Mouse (Mus musculus): ENCODE results near the gene Plekhb1. TPM values are rescaled to one million over a fixed set of nuclear protein-coding genes. Genes with fewer than 3 reads are reported as not detected.

The Plekhb1 gene
- polyA plus RNA-seq, 1 experiment from 2014 or later, result 4.4 TPM

GRCm38 (mm10) chr7:100678948-100679880 is 17.0 kb upstream of the Plekhb1 start:
- 69% methylated on average over 15 of the region's 15 CpGs for WGBS
- no peak for ATAC-seq (ENCODE audit: low FRiP score)
- Histone ChIP-seq H3K27ac (no peak overlapping the region), H3K4me2 (no peak overlapping the region), H3K27me3 (no peaks in the 10 kb centered on the region), H3K9ac (no peak overlapping the region), H3K4me1 (peaks cover 3% of the 10 kb centered on the region; the same call in 1 of the 2 replicates), H3K36me3 (replicated peaks) (no peaks in the 10 kb centered on the region), H3K4me3 (replicated peaks) (no peak overlapping the region), H3K9me3 (no peaks in the 10 kb centered on the region)

- Histone ChIP-seq H3K27me3 (no peaks in the 10 kb centered on the region), H3K9ac (no peak overlapping the region), H3K36me3 (replicated peaks) (no peaks in the 10 kb centered on the region), H3K4me2 (no peak overlapping the region), H3K27ac (no peak overlapping the region), H3K4me1 (peaks cover under 1% of the 10 kb centered on the region), H3K9me3 (no peaks in the 10 kb centered on the region), H3K4me3 (replicated peaks) (no peak overlapping the region)
- ATAC-seq (ENCODE audit: low FRiP score), result no peak
- WGBS, result 85% methylated on average over 5 of the region's 5 CpGs
These were observed 15.8 kb upstream of the Plekhb1 start for GRCm38 (mm10) chr7:100678052-100678451.

- Histone ChIP-seq H3K27me3 (no peaks in the 10 kb centered on the region), H3K4me3 (replicated peaks) (no peak overlapping the region), H3K4me2 (no peak overlapping the region), H3K36me3 (replicated peaks) (no peaks in the 10 kb centered on the region), H3K4me1 (no peaks in the 10 kb centered on the region; the same call in 1 of the 2 replicates), H3K9ac (no peak overlapping the region), H3K9me3 (no peaks in the 10 kb centered on the region), H3K27ac (no peak overlapping the region)
- 90% methylated on average over 2 of the region's 2 CpGs for WGBS
- no peak for ATAC-seq (ENCODE audit: low FRiP score)
These were observed 12.7 kb upstream of the Plekhb1 start for GRCm38 (mm10) chr7:100674941-100675340.

DNA sequence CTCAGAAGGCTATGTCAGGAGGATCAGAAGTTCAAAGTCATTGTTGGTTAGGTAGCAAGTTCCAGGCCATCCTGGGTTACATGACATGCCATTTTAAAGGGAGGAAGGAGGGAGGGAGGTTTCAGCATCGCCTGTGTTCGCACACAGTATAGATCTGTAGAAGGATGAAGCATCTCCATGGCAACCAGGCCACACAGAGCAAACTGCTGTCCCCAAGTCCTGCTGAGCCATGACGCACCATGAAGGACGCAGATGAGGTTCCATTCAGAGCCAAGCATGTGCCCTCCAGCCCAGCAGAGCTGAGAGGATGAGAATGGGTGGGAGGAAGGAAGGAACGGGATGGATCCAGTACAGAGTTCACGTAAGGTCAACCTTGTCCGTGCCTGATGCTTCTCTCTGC is 11.2 kb upstream of the Plekhb1 start:
- WGBS, result 69% methylated on average over 7 of the region's 7 CpGs

GRCm38 (mm10) chr7:100670646-100671045 is 8.4 kb upstream of the Plekhb1 start:
- ATAC-seq (ENCODE audit: low FRiP score), result no peak
- Histone ChIP-seq H3K9me3 (no peaks in the 10 kb centered on the region), H3K27ac (no peak overlapping the region), H3K4me2 (no peak overlapping the region), H3K4me3 (replicated peaks) (no peak overlapping the region), H3K4me1 (no peaks in the 10 kb centered on the region; the same call in 1 of the 2 replicates), H3K27me3 (no peaks in the 10 kb centered on the region), H3K36me3 (replicated peaks) (no peaks in the 10 kb centered on the region), H3K9ac (no peak overlapping the region)
- 82% methylated on average over 5 of the region's 5 CpGs for WGBS

More for the DNA sequence above, 11.2 kb upstream of the Plekhb1 start:
- no peak overlapping the region for H3K27ac ChIP-seq
- H3K9ac ChIP-seq, result no peak overlapping the region
- no peaks in the 10 kb centered on the region; the same call in 1 of the 2 replicates for H3K4me1 ChIP-seq
- H3K9me3 ChIP-seq, result no peaks in the 10 kb centered on the region
- no peak overlapping the region for H3K4me2 ChIP-seq
- H3K27me3 ChIP-seq, result no peaks in the 10 kb centered on the region
- no peaks in the 10 kb centered on the region for H3K36me3 ChIP-seq (replicated peaks)
- H3K4me3 ChIP-seq (replicated peaks), result no peak overlapping the region
- ATAC-seq (ENCODE audit: low FRiP score), result no peak

DNA sequence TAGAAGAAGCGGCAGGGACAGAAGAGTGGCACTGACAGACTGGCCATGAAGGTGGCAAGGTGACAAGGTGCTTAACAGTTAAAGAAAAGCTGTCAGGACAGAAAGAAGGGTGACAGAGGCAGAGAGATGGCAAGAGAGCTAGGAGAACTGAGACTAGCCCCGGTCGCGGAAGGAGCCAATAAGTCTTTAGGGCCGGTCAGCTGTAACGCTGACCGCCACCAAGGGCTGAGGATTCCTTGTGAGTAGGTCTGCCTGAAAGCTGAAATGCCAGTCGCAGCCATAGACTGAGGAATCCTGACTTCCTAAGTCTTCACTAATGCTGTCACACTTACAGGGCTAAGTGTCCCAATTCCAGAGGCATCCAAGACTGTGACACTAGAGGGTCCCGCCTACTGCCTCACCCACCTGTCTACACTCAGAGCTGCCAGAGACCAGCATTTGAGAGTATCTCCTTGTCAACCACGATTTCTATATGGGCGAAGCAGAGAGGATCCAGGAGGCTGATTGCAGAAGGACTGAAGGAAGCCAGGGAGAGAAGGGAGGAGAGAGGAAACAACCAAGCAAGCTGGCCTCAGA is 1.6 kb upstream of the Plekhb1 start:
- peak overlapping the region; percentile 31 for H3K4me2 ChIP-seq
- 0 out of 2 replicates have a peak, but pooled peaks cover 5% of the 10 kb centered on the region for H3K27me3 ChIP-seq
- peak; percentile 27; the same call in 1 of the 2 replicates for ATAC-seq (ENCODE audit: low FRiP score)
- 66% methylated on average over 11 of the region's 11 CpGs for WGBS
- H3K4me3 ChIP-seq (replicated peaks), result no peak overlapping the region
- no peaks in the 10 kb centered on the region for H3K9me3 ChIP-seq
- no peak overlapping the region for H3K27ac ChIP-seq
- H3K4me1 ChIP-seq, result peaks cover 13% of the 10 kb centered on the region
- H3K9ac ChIP-seq, result 0 out of 2 replicates have a peak overlapping the region, but pooled peaks have one; percentile 29
- H3K36me3 ChIP-seq (replicated peaks), result no peaks in the 10 kb centered on the region

- no peak overlapping the region for H3K27ac ChIP-seq
These were observed 976 bp upstream of the Plekhb1 start for GRCm38 (mm10) chr7:100663190-100663589.

DNA sequence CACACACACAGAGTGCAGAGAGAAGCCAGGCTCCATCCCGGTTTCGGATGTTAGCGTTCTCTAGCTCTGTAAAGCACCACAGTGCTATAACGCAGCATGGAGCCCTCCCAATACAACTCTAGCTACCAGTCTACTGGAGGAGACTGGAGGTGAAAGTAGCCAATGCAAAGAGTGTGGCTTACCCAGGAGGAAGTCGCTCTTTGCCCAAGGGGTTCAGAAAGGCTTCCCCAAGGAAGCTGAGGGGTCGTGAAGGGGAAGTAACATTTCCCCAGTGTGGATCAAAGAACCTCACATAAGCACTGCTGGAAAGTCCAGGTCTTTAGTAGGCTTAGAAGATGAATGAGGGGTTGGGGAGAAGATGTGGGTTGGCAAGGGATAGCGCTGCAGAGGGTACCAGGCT is 950 bp downstream of the Plekhb1 start:
- no peak overlapping the region for H3K9ac ChIP-seq
- 0 out of 2 replicates have a peak, but pooled peaks cover 5% of the 10 kb centered on the region for H3K27me3 ChIP-seq
- H3K36me3 ChIP-seq (replicated peaks), result no peaks in the 10 kb centered on the region
- H3K9me3 ChIP-seq, result no peaks in the 10 kb centered on the region
- no peak overlapping the region for H3K4me2 ChIP-seq
- H3K4me3 ChIP-seq (replicated peaks), result no peak overlapping the region
- WGBS, result 91% methylated on average over 7 of the region's 7 CpGs
- H3K4me1 ChIP-seq, result peaks cover 28% of the 10 kb centered on the region
- no peak overlapping the region for H3K27ac ChIP-seq
- ATAC-seq (ENCODE audit: low FRiP score), result no peak

More at GRCm38 (mm10) chr7:100663190-100663589, 976 bp upstream of the Plekhb1 start:
- Histone ChIP-seq H3K36me3 (replicated peaks) (no peaks in the 10 kb centered on the region), H3K4me2 (peak overlapping the region; percentile 31), H3K9me3 (no peaks in the 10 kb centered on the region), H3K4me1 (peaks cover 19% of the 10 kb centered on the region), H3K4me3 (replicated peaks) (no peak overlapping the region), H3K9ac (0 out of 2 replicates have a peak overlapping the region, but pooled peaks have one; percentile 29), H3K27me3 (0 out of 2 replicates have a peak, but pooled peaks cover 5% of the 10 kb centered on the region)
- WGBS, result 1% methylated on average over 13 of the region's 13 CpGs
- ATAC-seq (ENCODE audit: low FRiP score), result peak; percentile 87

DNA sequence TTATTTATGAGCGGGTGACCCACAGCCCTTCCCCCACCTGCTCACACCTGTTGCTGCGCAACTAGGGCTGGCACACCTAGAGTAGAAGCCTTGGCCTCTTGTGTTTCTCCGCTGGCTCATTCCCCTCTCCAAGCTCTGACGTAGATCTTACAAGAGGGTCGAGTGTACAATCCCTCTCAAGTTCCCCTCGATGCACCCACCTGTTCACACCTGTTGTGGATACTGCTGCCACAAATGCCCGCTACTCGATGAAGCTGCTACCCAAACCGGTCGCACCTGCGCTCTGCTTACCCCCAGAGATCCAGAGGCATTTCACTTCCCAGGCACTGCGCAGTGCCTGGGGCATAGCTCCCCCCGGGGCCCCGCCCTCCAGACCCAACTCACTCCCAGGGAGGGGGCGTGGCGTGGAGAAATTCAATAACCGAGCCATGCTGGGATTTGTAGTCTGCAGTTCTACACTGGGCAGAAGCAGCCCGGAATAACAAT is 4.1 kb downstream of the Plekhb1 start:
- peaks cover 32% of the 10 kb centered on the region for H3K4me1 ChIP-seq
- no peak overlapping the region for H3K9ac ChIP-seq
- no peaks in the 10 kb centered on the region for H3K9me3 ChIP-seq
- no peak for ATAC-seq (ENCODE audit: low FRiP score)
- no peak overlapping the region; the same call in 1 of the 2 replicates for H3K4me3 ChIP-seq (replicated peaks)
- no peaks in the 10 kb centered on the region for H3K27me3 ChIP-seq
- WGBS, result 32% methylated on average over 18 of the region's 18 CpGs
- H3K4me2 ChIP-seq, result peak overlapping the region; percentile 33
- no peaks in the 10 kb centered on the region for H3K36me3 ChIP-seq (replicated peaks)
- no peak overlapping the region for H3K27ac ChIP-seq

- H3K27ac ChIP-seq, result no peak overlapping the region
- H3K4me3 ChIP-seq (replicated peaks), result no peak overlapping the region
- H3K9me3 ChIP-seq, result no peaks in the 10 kb centered on the region
- peaks cover 29% of the 10 kb centered on the region for H3K4me1 ChIP-seq
- 57% methylated on average over 5 of the region's 5 CpGs for WGBS
- H3K4me2 ChIP-seq, result no peak overlapping the region
- H3K27me3 ChIP-seq, result no peaks in the 10 kb centered on the region
- ATAC-seq (ENCODE audit: low FRiP score), result no peak
- H3K9ac ChIP-seq, result no peak overlapping the region
- no peaks in the 10 kb centered on the region for H3K36me3 ChIP-seq (replicated peaks)
These were observed 5.5 kb downstream of the Plekhb1 start for GRCm38 (mm10) chr7:100656739-100657138.

- no peak overlapping the region for H3K4me2 ChIP-seq
- H3K4me1 ChIP-seq, result peaks cover 29% of the 10 kb centered on the region
- peak overlapping the region; percentile 50; the same call in 1 of the 2 replicates for H3K27ac ChIP-seq
- no peaks in the 10 kb centered on the region for H3K9me3 ChIP-seq
- 0 out of 2 replicates have a peak, but pooled peaks have one; percentile 7 for ATAC-seq (ENCODE audit: low FRiP score)
- H3K36me3 ChIP-seq (replicated peaks), result no peaks in the 10 kb centered on the region
- whole genome bisulfite sequencing, result 86% methylated on average over 8 of the region's 8 CpGs
- no peak overlapping the region for H3K9ac ChIP-seq
- no peaks in the 10 kb centered on the region for H3K27me3 ChIP-seq
- H3K4me3 ChIP-seq (replicated peaks), result no peak overlapping the region
These were observed 7.8 kb downstream of the Plekhb1 start for GRCm38 (mm10) chr7:100654441-100654840.

Data from forebrain, embryonic 12.5 days (tissue).